Mouse (Mus musculus) neural tube, embryonic 10.5 days (tissue): ENCODE results near the gene Fmnl3.

Experiments used
- DNase-seq: peaks from one replicate; pipeline ENCODE4 v3.0.0-alpha.2; 2017; ENCODE audit warnings: low spot score; ENCODE audit errors: extremely low spot score

Fmnl3 gene

GRCm38 (mm10) chr15:99318071-99318470 lies 52.2 kb downstream of the Fmnl3 start:
- DNase-seq: no peak

DNA sequence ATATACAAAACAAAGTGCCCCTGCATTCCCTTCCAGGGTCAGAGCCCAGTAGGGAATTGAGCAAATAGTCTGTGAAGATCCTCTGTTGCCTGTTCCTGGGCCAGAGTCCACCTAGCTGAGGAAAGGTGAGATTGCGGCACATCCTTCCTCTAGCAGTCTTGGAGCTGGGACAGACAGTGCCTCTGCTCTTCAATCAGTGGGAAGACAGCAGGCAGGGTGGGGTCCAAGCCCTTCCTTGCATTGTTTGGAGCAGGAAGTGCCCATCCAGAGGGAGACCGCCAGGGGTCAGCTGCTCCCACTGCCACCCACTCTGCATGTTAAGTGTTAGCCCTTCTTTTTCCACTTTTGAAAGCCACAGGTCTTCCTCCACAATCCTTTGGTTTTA lies 53.0 kb downstream of the Fmnl3 start:
- no peak for DNase-seq

DNA sequence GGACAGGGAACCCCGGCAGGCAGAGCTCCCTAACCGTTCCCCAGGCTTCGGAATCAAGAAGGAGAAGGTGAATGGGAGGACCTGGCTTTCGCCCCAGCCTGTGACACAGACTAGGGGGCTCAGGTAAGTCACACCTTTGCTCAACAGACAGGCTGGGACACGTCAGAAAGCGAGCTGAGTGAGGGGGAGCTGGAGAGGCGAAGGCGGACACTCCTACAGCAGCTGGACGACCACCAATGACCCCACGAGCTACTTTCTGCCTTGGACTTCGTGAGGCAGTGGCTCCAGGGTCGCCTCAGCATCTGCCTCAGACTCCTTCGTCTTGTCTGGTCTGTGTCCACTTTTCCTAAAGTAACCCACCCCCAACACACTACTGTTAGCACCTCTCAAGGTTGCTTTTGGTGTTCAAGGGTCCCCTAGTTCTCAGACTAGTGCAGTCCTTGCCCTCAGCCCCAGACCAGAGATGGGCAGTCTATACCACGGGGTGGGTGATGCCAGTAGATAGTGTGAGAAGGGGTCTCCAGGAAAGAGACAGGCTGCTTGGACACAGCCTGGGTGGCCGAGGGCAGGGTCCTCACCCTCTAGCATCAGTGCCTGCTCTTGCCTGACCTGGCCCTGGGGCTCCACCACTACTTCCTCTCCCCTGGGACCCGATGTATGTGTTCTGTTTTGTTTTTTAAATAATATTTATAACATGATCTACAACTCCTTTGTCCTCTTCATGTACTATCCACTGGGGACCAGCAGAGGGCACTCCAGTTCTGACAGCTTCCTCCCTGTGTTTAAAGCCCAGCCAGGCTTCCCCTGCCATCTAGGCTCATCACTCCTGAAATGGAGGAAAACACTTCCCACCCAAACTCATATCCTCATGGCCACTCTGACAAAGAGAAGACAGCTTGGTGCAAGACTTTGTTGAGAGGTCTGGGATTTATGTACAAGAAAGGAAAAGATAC lies 53.7 kb downstream of the Fmnl3 start:
- peak; percentile 65 for DNase-seq

DNA sequence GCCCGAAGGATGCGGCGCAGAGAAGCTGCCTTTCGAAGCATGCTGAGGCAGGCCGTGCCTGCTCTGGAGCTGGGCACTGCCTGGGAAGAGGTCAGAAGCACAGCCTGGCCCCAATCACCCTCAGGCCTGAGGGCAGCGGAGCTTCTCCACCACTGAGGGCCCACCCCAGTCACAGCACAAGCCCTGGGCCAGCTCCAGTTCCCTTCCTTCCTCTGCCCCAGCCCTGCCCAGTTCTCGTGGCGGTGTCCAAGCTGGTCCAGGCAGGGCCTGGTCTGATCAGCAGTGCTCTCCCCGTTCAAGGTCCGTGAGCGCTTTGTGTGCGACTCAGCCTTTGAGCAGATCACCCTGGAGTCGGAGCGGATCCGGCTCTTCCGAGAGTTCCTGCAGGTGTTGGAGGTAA lies 55.4 kb downstream of the Fmnl3 start:
- no peak for DNase-seq

GRCm38 (mm10) chr15:99310617-99311016 lies 59.7 kb downstream of the Fmnl3 start:
- no peak for DNase-seq

DNA sequence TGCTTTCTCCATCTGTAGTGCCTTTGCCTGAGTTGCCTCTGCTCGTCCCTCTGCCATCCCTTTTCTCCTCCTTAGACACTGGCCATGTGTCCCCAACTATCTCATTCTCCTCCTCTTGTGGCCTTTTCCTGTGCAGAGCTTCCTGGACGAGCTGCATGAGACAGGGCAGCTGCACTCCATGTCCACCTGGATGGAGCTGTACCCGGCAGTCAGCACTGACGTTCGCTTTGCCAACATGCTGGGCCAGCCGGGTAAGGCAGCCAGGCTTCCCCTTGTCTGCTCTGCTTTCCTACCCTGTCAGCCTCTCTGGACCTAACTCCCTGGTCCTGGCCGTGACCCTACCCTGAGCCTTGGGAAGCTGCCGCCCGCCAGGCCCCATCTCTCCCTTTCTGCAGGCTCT lies 60.7 kb downstream of the Fmnl3 start:
- no peak for DNase-seq

GRCm38 (mm10) chr15:99307476-99307875 lies 62.8 kb downstream of the Fmnl3 start:
- DNase-seq: no peak

- no peak for DNase-seq
Measured at GRCm38 (mm10) chr15:99296213-99296612, 74.1 kb downstream of the Fmnl3 start.

DNA sequence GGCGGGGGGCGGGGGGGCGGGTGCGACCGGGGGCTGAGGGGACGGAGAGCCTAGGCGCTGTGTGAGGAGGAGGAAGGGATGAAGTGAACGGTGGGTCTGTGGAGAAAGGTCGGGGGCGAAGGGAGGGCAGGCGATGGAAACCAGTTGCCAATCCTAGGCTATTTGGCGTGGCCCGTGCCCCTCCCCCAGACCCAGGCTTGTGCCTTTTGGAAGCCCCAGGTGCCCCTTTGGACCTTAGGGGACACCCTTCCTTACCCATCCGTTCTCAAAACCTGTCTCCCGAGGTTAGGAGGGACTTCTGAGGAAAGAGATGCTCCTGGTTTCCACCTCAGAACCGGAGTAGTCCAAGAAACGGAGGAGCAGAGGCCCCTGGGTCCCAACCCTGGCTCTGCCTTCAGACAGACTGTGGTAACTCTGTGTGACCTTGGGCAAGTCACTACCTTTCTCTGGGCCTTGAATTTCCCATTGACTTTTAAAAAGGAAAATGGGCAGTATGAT lies 74.7 kb downstream of the Fmnl3 start, which contains the start of gene Fam186b:
TSS of gene Fam186b (minus strand) at position 405 of the 498 bp plus-strand sequence.
- DNase-seq: no peak

- peak; percentile 97 for DNase-seq
Measured at GRCm38 (mm10) chr15:99294813-99295374, 75.4 kb downstream of the Fmnl3 start, which contains the start of gene Prpf40b. TSS of gene Prpf40b (plus strand) at chr15:99295087.

GRCm38 (mm10) chr15:99294287-99294686 lies 76.0 kb downstream of the Fmnl3 start:
- no peak for DNase-seq

DNA sequence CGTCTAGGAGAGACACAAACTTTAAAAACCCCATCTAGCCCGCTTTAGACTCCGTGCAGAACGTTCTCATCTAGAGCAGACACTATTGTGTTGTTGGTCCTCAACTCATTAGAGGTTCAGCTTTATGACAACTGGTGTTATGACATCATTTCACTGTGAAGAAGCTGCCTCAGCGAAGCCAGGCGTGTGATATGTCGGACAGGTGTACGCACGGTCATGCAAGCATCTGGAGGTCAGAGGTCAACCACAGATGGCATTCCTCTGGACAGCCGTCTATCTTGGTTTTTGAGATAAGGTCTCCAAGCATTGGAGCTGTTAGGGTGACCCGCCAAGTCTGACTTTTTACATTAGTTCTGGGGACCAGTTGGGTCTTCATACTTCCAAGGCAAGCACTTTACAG lies 79.7 kb downstream of the Fmnl3 start:
- no peak for DNase-seq

DNA sequence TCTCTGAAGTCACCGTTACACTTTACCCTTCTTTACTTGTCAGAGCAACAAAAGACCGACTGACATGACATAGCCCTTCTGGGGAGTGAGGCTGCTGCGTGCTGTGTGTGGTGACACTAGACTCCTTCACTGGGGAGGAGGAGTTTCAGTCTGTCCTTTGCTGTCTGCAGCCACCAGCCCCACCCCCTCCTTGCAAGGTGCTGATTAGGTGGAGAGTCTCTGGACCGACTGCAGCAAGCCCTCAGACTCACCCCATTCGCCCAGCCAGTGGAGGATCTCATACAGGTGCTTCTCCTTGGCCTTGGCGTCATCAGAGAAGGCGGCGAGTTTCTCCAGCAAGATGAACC lies 85.1 kb downstream of the Fmnl3 start:
- no peak for DNase-seq

DNA sequence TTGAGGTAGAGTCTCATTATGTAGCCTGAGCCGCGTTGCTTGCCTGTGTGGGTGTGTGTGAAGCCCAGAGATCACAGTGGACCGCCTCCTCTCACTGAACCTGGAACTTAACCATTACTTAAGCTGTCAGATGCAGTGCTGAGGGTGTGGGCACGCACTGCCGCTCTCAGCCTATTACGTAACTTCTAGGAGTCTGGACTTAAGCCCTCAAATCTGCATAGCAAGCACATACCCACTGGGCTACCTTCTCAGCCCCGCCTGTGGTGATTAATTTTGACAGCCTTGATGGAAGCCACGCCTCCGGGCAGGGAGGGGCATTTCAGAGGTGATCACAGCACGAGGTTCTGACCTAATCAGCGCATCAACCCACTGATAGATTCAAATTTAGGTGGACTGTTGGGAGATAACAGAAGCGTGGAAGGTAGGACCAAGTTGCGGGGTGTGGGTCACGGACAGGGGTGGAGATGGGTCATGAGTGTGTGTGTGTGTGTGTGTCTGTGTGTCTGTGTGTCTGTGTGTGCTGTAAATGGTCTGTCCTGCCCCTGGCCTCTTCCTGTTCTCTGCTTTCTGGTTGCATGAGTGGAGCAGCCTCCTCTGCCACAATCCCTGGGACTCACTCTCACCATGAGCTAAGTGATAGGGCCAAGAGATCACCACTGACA lies 85.6 kb downstream of the Fmnl3 start:
- no peak for DNase-seq

- no peak for DNase-seq
Measured at GRCm38 (mm10) chr15:99283456-99283855, 86.8 kb downstream of the Fmnl3 start.

GRCm38 (mm10) chr15:99278271-99278670 lies 92.0 kb downstream of the Fmnl3 start:
- DNase-seq: no peak

- no peak for DNase-seq
Measured at GRCm38 (mm10) chr15:99276095-99276494, 94.2 kb downstream of the Fmnl3 start.
